Mouse (Mus musculus) mesoderm, embryonic 11.5 days (tissue): ENCODE data around the gene Tdrd9.

Experiments
- DNase-seq: peaks from one replicate; pipeline ENCODE4 v3.0.0-alpha.2; 2012; ENCODE audit warnings: low read depth, low spot score

Tdrd9 gene

DNA sequence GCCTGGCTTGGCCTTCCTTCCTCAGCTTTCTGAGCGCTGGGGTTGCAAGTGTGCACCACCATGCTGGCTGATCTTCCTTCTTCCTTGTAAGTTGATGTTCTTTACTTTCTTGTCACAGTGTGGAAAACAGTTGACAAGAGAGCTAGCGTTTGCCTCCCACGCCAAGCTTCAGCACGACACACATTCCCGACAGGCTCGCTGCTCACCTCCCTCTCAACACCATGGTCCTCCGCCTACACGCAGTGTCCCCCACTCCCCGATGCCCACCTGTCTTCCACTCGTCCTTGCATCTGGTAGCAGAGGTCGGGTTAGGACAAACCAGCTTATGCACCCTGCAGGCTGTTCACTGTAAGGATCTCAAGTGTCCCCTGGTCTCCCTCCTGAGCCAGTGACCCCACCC lies 133.5 kb downstream of the Tdrd9 start:
- no peak for DNase-seq

DNA sequence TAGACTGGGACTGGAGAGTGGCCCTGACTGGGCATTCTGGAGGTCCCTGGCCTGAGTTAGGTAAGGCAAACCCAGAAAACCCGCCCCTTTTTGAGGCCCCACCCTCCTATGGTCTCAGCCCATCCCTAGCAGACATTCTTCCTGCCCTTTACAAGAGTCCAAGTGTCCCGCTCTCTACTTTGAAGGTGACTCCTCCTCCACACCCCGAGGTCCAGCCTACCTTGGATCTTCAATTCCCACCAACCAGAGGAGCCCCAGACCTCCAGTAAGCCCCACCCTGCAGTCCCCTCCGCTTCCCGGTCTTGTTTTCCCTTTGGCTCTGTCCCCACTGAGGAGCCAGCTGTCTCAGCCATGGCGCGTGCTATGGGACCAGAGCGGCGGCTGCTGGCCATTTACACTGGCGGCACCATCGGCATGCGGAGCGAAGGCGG lies 135.2 kb downstream of the Tdrd9 start, which contains the start of gene Aspg:
Gene Aspg, plus strand, starts transcription at position 139 of the 431 bp plus-strand sequence.
- peak; percentile 61 for DNase-seq

DNA sequence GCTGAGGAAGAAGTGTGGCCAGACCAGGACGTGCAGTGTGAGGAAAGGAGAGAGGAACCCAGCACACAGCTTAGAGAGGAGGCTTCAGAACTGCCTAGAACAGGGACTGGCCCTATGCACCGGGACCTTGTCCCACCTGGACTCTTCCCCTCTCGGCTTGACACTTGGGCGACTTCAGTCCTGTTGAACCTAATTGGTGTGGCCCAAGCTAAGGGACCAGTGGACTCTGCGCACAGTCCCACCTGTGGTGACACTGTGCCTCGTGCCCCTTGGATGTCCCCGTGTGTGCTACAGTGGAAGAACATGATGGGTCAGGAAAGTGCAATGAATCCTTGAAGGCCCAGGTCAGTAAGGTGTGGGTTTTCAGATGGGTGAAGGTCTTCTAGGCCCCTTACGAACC lies 136.3 kb downstream of the Tdrd9 start:
- no peak for DNase-seq

DNA sequence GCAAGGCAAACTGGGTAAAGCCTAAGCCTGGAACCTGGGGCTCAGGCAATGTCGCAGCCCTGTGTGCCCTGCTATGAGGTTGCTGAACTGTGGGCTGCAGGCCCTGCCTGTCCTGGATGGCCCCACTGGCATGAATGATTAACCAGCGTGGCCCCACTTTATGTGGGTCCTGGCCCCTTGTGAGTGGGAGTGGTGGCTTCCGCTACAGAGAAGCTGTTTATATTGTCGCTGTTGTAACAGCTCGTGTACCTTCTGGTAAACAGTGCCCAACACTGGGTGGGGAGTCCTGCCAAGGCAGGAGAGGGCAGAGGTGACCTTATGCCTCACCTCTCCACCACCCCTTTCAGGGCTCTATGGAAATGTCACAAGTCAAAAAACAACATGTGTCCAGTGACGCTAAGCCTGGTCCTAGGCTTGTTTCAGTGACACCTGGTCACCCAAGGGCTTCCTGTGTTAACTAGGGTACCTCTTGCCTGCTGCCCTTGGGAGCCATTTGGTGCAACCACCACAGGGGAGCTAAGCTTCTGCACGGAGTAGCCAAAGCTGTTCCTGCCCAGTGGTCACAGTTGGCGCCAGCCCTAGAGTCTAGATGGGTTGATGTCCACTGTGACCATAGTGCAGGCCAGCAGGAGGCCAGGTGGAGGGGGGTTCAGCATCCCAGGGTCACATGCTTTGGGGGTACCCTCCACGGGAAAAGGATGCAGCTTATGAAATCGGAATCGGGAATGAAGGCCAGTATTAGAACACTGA lies 137.5 kb downstream of the Tdrd9 start:
- no peak for DNase-seq

DNA sequence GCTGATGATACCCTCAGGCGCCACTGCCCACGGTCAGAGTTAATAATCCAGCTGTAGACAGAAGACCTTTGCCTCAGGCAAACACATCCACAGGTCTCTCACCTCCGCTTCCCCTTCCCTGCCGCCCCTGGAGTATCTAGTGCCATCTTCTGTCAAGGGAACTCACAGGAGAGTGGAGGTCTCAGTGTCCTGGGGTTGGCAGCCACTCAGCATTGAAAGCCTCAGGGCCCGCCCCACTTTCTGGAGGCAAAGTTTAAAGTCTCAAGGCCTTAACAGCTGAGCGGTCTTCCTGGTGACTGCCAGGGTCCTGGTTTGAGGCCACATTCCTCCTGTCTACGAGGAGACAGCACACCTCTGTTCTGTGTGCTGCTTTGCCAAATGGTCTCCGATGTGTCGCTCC lies 138.3 kb downstream of the Tdrd9 start:
- DNase-seq: no peak

DNA sequence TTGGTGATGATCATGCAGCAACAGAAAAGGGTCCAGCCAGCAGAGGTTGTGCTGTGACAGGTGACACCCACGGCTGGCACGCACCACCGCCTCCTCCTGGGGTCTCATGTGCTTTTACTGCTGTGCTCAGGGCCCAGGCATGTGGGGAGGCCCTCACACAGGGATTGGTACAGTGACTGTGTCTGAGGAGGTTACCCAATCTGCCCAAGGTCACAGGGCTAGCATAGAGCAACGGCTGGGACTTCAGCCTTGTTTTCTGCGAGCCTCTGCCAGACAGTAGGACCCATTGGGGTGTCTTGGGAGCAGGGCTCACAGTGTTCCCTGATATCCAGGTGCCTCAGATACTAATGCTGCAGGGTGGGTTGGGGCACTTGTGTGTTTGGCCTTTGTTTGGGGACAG lies 140.0 kb downstream of the Tdrd9 start:
- DNase-seq: no peak

DNA sequence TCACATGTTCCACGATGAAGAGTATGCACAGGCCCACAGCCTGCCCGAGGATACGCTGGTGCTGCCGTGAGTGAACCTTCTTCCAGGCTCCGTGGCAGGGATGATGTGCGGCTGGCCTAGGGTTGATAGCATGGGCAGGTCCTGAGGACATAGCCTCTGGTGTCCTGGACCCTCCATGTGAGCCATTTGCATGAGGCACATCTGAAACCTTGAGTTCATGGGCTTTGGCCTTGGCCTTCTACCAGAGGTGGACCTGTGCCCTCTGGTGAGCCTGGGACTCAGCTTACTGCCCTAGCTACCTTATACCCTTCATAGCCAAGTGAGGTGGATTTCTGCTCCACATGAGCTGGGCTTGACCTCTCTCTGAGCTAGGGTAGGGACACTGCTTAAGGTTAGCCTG lies 140.9 kb downstream of the Tdrd9 start:
- DNase-seq: no peak

DNA sequence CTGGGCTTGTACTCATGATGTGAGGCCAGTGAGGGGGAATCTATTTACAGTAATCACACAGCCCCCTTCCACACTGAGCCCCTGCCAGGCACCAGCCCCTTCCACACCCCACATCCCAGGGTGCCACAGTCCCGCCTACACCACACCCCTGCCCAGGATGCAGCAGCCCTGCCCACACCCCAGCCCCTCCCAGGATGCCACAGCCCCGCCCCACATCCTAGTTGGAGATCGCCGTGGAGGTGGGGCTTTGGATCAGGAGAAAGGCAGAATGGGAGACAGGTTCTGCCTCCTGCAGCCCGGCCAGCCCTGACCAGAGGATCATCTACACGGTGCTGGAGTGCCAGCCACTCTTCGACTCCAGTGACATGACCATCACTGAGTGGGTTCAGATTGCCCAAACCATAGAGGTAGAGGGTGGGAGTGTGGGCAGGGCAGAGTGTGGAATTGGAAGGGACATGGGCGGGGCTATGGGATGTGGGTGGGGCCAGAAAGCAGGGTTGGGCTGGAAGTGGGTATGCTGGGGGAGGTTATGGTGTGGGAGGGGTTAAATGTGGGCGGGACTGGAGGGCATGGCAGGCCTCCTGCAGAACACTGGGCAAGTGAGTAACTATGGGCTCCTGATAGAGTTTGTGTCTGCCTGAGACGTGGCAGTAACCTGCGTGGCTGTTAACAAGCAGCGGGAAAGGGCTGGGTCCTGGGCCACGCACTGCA lies 141.5 kb downstream of the Tdrd9 start:
- DNase-seq: no peak

DNA sequence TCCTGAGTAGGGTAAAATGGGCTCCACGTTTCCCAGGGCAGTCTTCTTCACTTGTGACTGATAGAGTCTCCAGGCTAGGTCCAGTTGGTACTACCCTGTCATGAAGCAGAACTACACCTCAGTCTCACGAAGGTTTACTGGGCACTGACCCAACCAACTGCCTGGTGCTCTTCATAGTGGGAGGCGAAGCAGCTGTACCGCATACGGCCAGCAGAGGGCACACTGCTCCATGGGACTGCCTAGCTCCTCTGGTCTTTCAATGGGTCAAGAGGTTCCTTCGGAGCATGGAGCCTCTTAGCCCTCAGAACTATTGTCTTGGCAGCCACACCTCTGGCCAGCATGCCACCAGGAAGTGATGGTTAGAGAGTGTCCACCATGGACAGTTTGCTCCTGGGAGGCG lies 142.4 kb downstream of the Tdrd9 start:
- peak; percentile 82 for DNase-seq

DNA sequence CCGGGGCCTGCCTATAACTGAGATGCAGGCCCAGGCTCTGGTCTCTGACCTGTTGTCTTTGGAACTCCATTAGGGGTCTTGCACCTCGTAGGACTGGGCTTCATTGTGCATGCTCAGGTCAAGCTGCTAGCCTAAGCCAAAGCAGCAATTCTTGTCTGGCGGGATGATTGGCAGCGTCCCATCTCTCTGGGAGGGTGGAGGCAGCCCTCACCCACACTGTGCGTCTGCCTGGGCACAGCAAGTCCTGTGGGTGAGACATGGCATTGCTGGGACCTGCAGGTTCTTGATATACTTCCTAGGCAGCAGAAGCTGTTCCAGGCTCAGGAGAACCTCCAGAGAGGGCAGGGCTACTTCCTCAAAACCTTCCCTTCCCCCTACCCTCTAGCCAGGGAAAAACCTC lies 145.6 kb downstream of the Tdrd9 start:
- DNase-seq: no peak

DNA sequence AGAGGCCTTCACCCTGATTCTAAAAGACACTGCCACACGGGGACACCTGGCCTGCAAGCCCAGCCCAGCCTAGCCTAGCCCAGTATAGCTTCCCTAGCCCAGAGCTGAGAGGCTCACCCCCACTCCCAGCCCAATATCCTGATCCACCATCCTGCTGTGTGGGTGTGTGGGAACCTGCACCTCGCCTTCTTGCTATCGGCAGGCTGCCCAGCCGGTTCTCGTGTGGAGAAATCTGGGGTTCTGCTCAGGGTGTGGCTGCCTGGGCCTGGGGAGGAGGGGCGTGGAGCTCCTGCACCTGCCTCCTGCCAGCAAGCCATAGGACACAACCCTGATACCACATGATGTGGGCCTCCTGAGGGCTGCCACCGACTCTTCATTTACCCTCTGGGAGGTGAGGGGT lies 146.3 kb downstream of the Tdrd9 start:
- no peak for DNase-seq
